Mouse (Mus musculus): ENCODE data around the gene Foxj2.

Foxj2 gene

DNA sequence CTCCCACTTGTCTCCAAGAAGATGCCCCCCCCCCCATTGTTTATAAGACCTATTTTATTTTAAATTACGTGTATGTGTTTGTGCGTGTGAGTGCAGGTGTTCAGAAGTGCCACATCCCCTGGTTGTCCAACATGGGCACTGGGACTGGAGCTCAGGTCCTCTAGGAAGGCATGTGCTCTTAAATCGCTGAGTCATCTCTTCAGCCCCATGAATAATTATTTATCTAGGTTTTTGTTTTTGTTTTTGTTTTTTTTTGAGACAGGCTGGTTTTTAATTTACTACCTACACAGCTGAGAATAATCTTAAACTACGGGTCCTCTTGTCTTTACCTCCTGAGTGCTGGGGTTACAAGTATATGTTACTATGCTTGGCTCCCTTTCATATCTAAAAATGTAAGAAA is 6.1 kb upstream of the Foxj2 start:
- DNase-seq (ENCODE audit: low spot score): no peak

GRCm38 (mm10) chr6:122820071-122820798 is 521 bp downstream of the Foxj2 start:
- no peak for DNase-seq (ENCODE audit: low spot score)

GRCm38 (mm10) chr6:122820799-122821650 is 1.3 kb downstream of the Foxj2 start:
- DNase-seq (ENCODE audit: low spot score): no peak

DNA sequence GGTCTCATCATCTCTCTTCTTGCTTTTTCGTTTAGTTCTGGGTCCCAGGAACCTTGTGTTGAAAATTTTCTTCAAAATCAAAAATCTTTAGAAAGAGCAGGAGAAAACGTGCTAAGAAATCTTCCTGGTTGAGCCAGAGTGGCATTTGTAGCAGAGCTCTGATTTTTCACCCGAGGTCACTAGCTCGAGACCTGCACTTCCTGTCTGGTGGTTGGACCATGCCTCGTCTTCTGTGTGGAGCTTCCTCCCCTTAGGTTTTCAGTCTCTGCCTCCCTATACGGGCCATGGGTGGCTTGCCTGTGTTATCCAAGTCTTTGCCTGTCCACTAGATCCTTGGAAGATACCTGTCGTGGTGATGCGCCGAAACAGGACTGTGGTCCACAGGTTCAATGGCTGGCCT is 2.1 kb downstream of the Foxj2 start:
- no peak for DNase-seq (ENCODE audit: low spot score)

- no peak for DNase-seq (ENCODE audit: low spot score)
Measured at GRCm38 (mm10) chr6:122824086-122824485, 4.4 kb downstream of the Foxj2 start.

- no peak for DNase-seq (ENCODE audit: low spot score)
Measured at GRCm38 (mm10) chr6:122825166-122825565, 5.5 kb downstream of the Foxj2 start.

- DNase-seq (ENCODE audit: low spot score): no peak
Measured at GRCm38 (mm10) chr6:122825923-122826742, 6.4 kb downstream of the Foxj2 start.

- no peak for DNase-seq (ENCODE audit: low spot score)
Measured at GRCm38 (mm10) chr6:122828086-122828485, 8.4 kb downstream of the Foxj2 start.

- DNase-seq (ENCODE audit: low spot score): no peak
Measured at GRCm38 (mm10) chr6:122832880-122833279, 13.2 kb downstream of the Foxj2 start.

DNA sequence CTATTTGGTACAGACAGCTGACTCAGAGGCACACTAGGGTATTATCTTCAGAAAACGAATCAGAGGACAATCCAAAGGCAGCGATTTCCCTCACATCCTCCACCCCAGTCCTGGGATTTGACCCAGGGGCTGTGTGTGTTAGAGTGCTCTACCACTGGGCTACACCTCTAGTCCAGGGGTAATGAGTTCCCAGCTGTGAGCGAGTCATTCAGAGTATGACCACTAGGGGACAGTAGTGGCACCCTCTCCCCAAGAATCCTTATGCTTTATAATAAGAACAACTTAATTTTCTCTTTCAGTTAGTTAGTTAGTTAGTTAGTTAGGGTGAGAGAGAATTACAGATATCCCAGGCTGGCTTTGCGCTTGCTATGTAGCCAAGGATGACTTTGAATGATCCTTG is 14.7 kb downstream of the Foxj2 start:
- DNase-seq (ENCODE audit: low spot score): no peak

DNA sequence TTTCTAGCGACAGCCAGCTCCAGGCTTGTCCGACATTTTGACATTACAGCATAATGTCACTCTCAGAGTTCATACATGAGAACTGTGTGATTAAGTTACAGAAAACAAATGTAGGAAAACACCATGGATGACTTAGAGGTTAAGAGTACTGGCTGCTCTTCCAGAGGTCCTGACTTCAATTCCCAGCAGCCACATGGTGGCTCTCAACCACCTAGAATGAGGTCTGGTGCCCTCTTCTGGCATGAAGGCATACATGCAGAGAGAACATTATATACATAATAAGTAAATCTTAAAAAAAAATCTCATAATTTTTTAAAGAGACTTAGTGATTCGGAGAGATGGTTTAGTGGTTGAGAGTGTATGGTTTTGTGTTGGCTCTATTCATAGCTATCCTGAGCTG is 17.3 kb downstream of the Foxj2 start:
- DNase-seq (ENCODE audit: low spot score): no peak

- no peak for DNase-seq (ENCODE audit: low spot score)
Measured at GRCm38 (mm10) chr6:122837539-122837938, 17.8 kb downstream of the Foxj2 start.

DNA sequence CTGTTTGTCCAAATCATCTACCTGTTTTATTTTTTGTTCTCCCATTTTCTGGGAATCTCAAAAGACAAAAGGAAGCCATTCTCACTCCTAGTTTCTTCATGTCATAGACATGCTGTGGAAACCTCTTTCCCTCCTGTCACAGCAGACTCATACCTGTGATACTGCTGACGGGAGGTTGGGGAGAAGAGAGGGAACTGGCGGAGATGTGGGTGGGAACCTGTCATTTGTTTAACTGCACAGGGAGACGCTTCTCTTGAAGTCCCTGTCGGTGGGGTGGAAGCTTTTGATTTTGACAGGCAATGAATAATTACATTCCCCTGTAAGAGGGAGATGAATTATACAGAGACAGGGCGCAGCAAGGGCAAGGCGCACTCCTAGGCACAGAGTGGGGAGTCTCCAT is 24.0 kb downstream of the Foxj2 start:
- DNase-seq (ENCODE audit: low spot score): no peak

- DNase-seq (ENCODE audit: low spot score): no peak
Measured at GRCm38 (mm10) chr6:122852696-122853095, 33.0 kb downstream of the Foxj2 start.

- DNase-seq (ENCODE audit: low spot score): no peak
Measured at GRCm38 (mm10) chr6:122854552-122854951, 34.8 kb downstream of the Foxj2 start.

- no peak for DNase-seq (ENCODE audit: low spot score)
Measured at GRCm38 (mm10) chr6:122855955-122856354, 36.2 kb downstream of the Foxj2 start, which contains the start of gene C3ar1. TSS of gene C3ar1 (minus strand) at chr6:122856161.

DNA sequence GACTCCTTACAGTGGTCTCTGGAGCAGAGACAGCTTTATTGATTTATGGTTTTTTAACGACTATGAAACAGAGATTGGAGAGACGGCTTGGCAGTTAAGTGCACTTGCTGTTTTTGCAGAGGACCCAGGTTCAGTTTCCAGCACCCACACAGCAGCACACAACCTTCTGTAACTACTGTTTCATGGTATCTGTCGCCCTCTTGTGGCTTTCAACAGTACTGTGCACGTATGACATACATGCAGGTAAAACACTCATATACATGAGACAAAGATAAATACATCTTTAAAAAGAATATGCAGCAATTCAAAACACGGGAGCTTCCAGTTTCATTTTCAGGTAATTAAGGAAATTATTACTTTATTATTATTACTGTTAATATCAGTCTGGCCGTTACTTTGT is 42.7 kb downstream of the Foxj2 start:
- DNase-seq (ENCODE audit: low spot score): no peak

GRCm38 (mm10) chr6:122862871-122863270 is 43.2 kb downstream of the Foxj2 start:
- DNase-seq (ENCODE audit: low spot score): no peak

DNA sequence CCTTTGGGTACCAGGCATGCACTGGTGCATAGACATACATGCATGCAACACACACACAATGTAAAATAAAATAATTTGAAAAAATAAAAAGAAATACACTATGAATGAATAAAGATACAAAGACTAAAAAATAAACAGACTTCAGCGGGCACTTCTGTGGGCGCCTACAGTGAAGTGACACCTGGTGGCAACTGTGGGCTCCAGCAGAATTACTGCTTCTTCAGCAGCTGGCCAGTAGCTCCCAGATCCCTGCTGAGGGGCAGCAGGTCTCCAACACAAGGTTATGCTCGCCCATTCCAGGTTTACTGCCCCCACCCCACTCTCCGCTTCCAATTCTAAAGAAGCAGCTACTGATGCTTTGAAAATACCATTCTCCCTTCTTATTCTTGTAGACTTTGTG is 48.2 kb downstream of the Foxj2 start:
- no peak for DNase-seq (ENCODE audit: low spot score)

- DNase-seq (ENCODE audit: low spot score): no peak
Measured at GRCm38 (mm10) chr6:122869846-122870245, 50.1 kb downstream of the Foxj2 start.

GRCm38 (mm10) chr6:122872800-122873199 is 53.1 kb downstream of the Foxj2 start:
- no peak for DNase-seq (ENCODE audit: low spot score)
